Mouse (Mus musculus): ENCODE results near the gene Sephs1.

Gene Sephs1

GRCm38 (mm10) chr2:4908771-4909315 is 27.5 kb downstream of the Sephs1 start:
- DNase-seq: no peak

- no peak for DNase-seq
Measured at GRCm38 (mm10) chr2:4909909-4910308, 28.5 kb downstream of the Sephs1 start.

GRCm38 (mm10) chr2:4910521-4910920 is 29.2 kb downstream of the Sephs1 start:
- no peak for DNase-seq

GRCm38 (mm10) chr2:4913949-4914348 is 32.6 kb downstream of the Sephs1 start:
- no peak for DNase-seq

GRCm38 (mm10) chr2:4916037-4916436 is 34.7 kb downstream of the Sephs1 start:
- no peak for DNase-seq

GRCm38 (mm10) chr2:4917326-4918021 is 36.1 kb downstream of the Sephs1 start:
- DNase-seq: peak; percentile 68

GRCm38 (mm10) chr2:4918860-4919739 is 37.7 kb downstream of the Sephs1 start, which contains the start of gene Phyh:
TSS of gene Phyh (plus strand) at chr2:4919019.
- DNase-seq: peak; percentile 96

GRCm38 (mm10) chr2:4921019-4921418 is 39.7 kb downstream of the Sephs1 start:
- no peak for DNase-seq

GRCm38 (mm10) chr2:4922476-4923164 is 41.3 kb downstream of the Sephs1 start:
- DNase-seq: no peak

GRCm38 (mm10) chr2:4927391-4927790 is 46.0 kb downstream of the Sephs1 start:
- no peak for DNase-seq

- no peak for DNase-seq
Measured at GRCm38 (mm10) chr2:4929230-4929629, 47.9 kb downstream of the Sephs1 start.

- DNase-seq: no peak
Measured at GRCm38 (mm10) chr2:4934516-4934915, 53.2 kb downstream of the Sephs1 start.

GRCm38 (mm10) chr2:4937931-4938330 is 56.6 kb downstream of the Sephs1 start:
- DNase-seq: no peak

- DNase-seq: no peak
Measured at GRCm38 (mm10) chr2:4940861-4941260, 59.5 kb downstream of the Sephs1 start.

- DNase-seq: peak; percentile 5
Measured at GRCm38 (mm10) chr2:4949691-4950090, 68.3 kb downstream of the Sephs1 start.

- DNase-seq: no peak
Measured at GRCm38 (mm10) chr2:4950986-4951385, 69.6 kb downstream of the Sephs1 start.

- DNase-seq: no peak
Measured at GRCm38 (mm10) chr2:4954216-4954760, 72.9 kb downstream of the Sephs1 start.

- DNase-seq: no peak
Measured at GRCm38 (mm10) chr2:4958039-4958438, 76.7 kb downstream of the Sephs1 start.
